Mouse (Mus musculus): Measurements from ENCODE around the gene Anxa4.
A peak's percentile ranks its signal among the peaks of the same experiment; 100 is the strongest.

The Anxa4 gene

DNA sequence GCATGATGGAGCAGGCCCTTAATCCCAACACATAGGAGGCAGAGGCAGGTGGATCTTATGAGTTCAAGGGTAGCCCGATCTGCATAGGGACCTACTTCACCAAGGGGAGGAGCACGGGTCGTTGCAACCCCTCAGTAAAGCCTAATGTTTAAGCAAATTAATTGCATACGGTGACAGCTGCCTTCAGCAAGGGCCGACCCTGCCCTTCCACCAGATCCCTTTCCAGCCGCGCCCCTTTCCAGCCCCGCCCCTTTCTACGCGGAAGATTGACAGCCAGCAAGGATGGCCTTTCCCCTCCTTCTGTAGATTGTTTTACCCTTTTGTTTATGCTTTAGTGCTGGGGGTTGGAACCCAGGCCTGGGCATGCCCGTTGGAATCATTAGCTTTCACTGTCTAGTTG lies 8.0 kb upstream of the Anxa4 start:
- DNase-seq (ENCODE audit: low spot score in 2 of 2) = no peak

DNA sequence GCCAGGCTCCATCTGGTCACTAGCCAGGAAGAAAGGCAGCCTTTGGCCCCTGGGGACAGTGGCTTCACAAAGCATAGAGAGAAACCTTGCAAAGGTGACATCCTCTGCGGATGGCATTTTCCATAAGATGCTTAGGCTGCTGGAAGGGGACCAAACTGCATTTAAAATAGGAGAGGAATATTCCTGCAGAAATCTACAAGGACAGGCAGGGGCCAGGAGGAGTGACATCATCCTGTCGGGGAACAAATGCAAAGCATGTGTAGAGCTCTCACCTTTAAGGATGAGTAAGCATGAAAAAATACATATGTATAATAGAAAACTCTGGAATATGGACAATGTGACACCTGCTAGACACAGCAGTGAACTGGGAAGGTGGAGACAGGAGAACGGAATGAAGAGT lies 7.1 kb upstream of the Anxa4 start:
- DNase-seq (ENCODE audit: low spot score in 2 of 2) = no peak

DNA sequence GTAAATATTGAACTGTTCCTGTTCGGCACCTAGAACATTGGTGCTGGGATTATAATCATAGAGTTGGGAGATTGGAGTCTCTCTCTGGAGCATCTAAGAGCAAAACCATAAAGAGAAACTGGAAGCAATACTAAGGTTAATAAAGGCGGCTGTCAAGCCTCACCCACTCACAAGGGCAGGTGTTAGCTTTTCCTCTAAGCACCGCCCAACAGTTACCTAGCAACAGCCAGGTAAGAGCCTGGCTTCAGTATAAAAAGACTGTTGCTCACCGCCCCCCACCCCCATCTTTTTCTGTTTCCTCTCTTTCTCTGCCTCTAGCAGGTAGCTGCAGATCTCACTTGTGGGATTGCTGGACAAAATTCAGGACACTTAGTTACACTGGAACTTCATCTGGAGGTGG lies 4.1 kb upstream of the Anxa4 start:
- DNase-seq (ENCODE audit: low spot score in 2 of 2) = no peak

- DNase-seq (ENCODE audit: low spot score in 2 of 2) = no peak
Measured at GRCm38 (mm10) chr6:86793957-86794356, 573 bp upstream of the Anxa4 start.

DNA sequence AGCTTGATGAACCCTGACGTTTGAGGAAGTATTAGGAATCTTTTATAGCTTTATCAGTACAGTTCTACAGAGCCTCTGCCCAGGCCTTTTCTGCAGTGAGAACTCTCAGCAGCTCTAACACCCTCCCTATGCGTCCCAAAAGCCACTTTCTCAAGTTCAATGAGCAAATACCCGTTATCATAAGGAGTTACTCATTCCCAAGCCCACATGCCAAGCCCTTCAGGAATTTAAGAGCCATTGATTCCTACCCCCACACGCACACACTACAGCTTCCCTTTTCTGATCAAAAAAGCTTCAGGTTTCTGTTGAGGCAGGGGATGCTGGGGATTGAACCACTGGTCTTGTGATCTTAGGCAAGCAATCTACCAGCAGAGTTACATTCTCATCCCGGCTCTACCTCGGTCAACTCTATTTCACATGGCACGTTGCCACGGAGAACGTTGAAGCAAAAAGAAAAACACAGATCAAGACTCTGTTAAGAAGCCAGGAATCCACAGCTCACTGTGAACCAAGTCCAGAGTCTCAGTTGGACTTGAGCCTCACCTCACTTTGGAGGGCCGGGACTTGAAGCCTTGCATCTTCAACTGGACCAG lies 2.9 kb downstream of the Anxa4 start:
- DNase-seq (ENCODE audit: low spot score in 2 of 2) = no peak

DNA sequence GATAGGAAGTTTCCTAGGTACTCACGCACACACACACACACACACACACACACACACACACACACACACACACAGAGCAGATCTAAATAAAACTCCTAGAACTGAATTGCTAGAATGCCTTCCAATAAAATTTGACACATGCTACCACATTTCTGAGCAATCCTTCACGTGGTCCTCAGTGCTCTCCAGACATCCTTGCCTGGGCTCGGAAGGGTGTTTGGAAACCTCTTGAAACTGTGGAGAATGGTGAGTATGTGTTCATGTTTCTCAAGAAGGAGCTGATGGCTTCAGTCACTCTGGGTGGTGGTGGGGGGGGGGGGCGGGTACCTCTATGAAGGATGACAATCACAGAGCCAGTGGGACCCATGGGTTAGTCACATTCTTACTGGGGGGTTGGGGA lies 5.1 kb downstream of the Anxa4 start:
- DNase-seq (ENCODE audit: low spot score in 2 of 2) = no peak

DNA sequence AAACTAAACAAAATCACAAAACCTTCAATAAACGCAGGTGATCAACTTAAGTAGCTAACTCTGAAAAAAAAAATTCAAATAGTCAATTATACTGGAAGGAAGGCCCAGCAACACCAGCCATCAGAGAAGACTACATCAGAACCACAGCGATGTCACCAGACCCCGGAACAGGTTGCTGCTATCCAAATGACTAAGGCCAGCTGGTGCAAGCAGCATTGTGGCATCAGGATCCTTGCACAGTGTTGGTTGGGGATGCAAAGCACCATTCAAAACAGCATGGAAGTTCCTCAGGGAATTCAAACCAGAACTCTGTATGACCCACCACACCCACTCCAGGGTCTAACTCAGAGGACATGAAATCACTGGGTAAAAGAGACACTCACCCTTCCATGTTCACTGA lies 6.8 kb downstream of the Anxa4 start:
- DNase-seq (ENCODE audit: low spot score in 2 of 2) = no peak

DNA sequence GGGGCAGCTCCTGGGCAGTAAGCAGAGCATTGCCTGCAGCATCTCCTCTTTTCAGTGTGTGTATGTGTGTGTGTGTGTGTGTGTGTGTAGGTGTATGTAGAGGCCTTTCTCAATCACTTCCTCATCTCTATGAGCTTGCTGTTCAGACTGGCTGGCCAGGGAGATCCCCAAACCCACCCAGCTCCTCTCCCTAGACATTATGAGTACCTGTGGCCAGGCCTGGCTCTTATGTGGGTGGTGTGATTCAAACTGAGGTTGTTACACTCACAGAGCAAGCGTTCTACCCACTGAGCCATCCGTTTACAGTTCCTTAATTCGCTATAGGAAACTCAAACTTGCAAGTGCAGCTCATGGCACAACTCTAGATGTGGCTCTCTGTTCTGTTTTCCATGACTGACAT lies 8.6 kb downstream of the Anxa4 start:
- DNase-seq (ENCODE audit: low spot score in 2 of 2) = no peak

DNA sequence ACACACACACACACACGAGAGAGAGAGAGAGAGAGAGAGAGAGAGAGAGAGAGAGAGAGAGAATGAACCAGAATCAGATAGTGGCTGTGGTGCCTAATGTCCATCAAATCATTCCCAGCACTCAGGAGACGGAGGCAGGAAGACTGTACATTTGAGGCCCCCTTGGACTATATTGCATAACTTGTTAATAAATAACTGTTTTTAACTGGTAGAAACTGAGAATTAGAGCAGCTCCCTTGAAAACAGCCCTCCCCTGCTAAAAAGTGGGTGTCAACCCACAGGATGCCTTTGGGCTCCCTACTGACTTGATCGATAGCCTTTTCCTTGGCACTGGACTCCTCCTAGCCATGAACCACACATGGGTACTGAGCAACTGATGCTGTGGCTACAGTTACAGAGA lies 11.0 kb downstream of the Anxa4 start:
- DNase-seq (ENCODE audit: low spot score in 2 of 2) = no peak

DNA sequence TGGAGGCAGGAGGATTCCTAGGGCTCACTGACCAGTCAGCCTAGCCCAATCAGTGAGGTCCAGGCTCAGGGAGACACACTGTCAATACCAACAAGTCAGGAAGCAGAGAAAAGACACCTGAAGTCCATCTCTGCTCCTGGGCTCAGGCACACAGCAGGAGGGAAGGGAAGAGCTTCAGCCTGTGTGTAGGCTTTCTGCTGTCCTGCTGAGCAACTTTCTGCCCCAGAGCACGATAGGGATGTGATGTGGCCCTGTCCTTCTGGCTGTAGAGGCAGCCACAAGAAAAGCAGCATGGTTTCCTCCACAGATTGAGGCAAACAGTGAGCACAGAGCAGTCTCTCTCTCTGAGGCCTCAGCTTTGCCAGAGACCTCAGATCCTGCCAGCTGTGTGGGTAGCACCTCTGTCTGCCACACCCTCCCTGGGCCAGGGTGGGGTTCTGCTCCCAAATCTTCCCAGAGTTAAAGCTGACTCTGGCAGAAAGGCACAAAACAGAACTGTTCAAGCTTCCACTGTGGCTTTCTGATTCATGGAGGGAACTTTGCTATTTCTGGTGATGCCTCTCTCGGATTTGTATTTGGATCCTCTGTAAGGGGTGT lies 11.9 kb downstream of the Anxa4 start:
- DNase-seq (ENCODE audit: low spot score in 2 of 2) = no peak

- DNase-seq (ENCODE audit: low spot score in 2 of 2) = no peak
Measured at GRCm38 (mm10) chr6:86778910-86779594, 14.3 kb downstream of the Anxa4 start.

DNA sequence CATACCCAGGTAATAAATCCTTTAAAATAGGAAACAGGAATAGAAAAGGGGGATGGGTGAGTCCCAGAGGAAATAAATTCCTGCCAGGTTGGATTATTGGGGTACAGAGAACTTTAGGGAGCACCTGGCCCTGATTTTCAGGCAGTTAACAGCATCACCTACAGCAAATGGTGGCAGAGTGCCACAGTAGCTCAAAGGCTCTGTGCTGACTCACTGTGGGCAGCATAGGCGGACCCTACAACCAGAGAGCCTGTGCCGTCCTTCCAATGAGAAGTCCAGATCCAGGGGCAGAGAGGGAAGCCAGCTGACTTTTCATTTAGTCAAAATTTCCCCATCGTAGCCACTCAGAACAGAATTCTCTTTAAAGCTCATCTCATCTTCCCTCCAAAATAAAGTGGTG lies 16.2 kb downstream of the Anxa4 start:
- DNase-seq (ENCODE audit: low spot score in 2 of 2) = no peak

DNA sequence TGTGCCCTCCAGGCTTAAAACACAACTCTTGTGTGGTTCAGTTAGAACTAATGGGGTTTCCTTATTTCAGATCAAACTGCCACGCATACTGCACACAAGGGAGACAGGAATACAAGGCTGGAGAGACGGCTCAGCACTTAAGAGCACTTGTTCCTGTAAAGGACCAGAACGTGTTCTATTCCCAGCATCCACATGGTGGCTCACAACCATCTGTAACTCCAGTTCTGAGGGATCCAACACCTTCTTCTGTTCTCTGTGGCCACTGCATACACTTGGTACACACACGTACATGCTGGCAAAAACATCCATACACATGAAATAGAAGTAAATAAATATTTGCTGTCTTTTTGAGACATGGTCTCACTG lies 16.7 kb downstream of the Anxa4 start:
- peak; percentile 32 to 36 for DNase-seq (ENCODE audit: low spot score in 2 of 2)

DNA sequence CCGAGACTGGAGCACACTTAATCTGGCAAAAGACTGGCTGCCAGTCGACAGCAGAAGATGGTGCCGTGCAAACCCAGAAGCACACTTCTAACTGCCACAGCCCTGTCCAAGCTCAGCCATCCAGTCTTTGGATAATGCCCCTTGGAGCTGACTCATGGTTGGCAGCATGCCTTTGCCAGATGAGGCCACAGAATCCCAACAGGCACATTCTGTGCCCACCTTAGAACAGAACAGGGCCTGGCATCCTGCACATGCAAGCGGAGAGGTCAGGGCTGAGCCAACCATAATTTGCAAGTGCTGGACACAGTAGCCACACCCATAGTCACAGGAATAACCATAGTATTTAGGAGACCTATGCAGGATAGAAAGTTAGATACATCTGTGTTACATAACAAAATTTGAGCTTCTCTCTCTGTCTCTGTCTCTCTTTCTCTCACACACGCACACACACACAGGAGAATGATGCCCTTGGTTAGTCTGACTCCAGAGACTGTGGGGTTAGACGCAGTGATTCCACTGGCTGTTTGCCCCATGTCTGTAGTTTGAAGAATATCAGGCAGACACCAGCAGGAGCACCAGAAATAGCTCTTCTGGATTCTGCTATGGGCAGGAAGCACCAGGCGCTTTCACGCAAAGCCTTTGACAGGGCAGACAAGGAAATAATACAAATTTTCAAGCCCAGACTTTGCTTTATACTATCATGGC lies 17.2 kb downstream of the Anxa4 start:
- DNase-seq (ENCODE audit: low spot score in 2 of 2) = peak; percentile 35 to 36

DNA sequence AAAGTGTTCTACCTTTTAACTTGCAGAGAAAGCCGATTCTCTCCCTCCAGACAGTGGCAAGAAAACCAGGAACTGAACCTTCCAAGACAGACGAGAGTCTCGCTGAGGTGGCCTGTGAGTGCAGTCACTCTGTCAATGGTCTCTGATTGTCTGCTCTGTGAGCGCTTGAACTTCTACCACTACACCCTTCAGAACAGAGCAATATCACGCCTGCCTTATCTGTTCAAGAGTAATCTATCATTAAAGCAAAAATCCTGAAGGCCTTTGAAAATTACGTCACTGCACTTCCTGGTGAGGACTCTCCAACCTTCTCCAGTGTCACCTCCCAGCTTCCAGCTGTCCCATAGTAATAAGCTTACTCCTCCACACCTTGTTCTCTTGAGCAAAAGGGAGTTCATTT lies 18.4 kb downstream of the Anxa4 start:
- no peak for DNase-seq (ENCODE audit: low spot score in 2 of 2)

- DNase-seq (ENCODE audit: low spot score in 2 of 2) = no peak
Measured at GRCm38 (mm10) chr6:86773830-86774229, 19.6 kb downstream of the Anxa4 start.

DNA sequence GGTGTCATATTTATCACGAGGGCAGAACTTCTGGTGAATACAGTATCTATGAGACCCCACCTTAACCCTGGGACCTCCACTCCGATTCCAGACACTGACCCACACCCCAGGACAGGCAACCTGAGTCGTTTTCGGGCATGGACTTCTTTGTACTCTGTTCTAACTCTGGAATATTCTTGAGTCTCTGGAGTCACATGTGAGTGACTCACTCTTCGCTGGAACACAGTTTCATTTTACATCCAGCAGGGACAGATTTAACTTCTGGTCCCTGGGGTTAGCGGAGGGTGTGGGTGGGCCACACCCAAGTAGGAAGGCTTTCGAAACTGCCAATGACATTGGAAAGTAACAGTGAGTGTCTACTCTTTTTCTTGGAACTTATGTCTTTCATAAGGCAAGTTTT lies 20.8 kb downstream of the Anxa4 start:
- peak; percentile 23 to 24 for DNase-seq (ENCODE audit: low spot score in 2 of 2)

DNA sequence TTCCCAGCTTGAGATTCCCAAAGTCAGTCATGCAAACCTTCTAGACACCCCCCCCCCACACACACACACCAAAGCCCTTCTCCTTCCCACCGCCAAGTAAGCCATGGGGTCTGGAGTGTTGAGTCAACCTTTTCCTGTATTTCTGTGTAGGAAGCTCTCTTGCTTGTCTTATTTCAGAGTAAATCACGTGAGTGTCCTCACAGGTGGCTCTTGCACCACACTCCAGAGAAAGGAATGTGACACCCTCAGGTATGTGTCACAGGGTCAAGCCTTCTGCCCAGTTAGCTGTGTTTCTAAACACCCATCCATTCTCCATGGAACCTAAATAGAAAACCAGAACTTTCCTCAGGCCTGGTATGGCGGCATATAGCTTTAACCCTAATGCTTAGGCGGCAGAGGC lies 24.4 kb downstream of the Anxa4 start:
- no peak for DNase-seq (ENCODE audit: low spot score in 2 of 2)

- no peak for DNase-seq (ENCODE audit: low spot score in 2 of 2)
Measured at GRCm38 (mm10) chr6:86768186-86768776, 25.1 kb downstream of the Anxa4 start.

GRCm38 (mm10) chr6:86767465-86767864 lies 25.9 kb downstream of the Anxa4 start:
- DNase-seq (ENCODE audit: low spot score in 2 of 2) = no peak

DNA sequence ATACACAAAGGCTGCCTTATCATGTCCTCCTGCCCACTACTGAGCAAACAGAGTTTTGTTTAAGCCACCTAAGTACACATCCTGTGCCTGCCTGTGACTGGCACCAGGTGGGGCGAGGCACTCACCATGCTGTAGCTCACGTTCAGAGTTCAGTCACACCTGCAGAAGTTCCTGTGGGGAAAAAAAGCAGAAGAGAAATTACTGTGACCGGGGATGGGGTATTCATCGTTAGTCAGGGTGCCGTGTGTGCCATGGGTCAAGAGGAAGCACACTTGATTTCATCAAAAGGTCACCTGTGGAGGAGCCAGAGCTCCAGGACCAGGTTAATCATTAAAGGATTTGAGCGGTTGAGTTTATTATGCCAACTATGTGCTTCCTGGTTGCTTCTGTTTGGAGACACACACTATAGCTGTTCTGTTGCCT lies 27.7 kb downstream of the Anxa4 start:
- DNase-seq (ENCODE audit: low spot score in 2 of 2) = no peak

DNA sequence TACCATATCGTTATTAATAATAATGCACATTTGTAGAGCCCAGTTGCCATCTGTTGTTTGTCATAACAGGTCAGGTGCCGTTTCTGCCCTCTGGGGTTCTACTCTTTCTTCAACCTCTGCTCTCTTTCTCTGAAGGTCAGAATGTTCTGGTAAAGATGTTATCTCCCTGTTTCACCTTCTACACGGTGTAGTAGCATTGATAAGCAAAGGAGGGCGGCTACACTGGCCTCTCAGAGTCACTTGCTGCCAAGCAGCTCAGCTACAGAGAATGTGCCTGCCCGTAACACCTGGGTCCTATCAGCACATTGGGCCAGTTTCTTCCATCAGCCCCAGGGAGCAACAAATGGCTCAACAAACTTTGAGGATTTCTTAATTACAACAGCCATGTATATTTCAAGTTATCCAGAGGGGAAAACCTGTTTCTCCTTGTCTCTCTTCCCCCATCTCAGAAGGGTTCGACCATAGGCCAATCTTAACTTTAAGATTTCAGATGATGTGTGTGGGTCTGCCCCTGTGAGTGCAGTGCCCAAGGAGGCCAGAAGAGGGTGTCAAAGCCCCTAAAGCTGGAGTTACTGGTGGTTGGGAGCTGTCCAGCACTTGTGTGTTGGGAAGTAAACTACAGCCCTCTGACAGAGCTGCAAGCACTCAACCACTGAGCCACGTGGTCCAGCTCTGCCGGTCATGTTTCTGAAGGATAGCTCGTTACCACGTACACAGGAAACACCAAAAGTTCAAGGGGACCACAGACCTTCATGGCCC lies 39.1 kb downstream of the Anxa4 start:
- no peak for DNase-seq (ENCODE audit: low spot score in 2 of 2)

Measured in right cerebral cortex, adult 2 months (tissue).